Mouse (Mus musculus): ENCODE results near the gene Fam168b. TPM values are rescaled to one million over a fixed set of nuclear protein-coding genes. Genes with fewer than 3 reads are reported as not detected.
A peak's percentile ranks its signal among the peaks of the same experiment; 100 is the strongest.

Gene Fam168b
- total RNA-seq, 2 experiments from 2014 or later: 232 to 236 TPM

DNA sequence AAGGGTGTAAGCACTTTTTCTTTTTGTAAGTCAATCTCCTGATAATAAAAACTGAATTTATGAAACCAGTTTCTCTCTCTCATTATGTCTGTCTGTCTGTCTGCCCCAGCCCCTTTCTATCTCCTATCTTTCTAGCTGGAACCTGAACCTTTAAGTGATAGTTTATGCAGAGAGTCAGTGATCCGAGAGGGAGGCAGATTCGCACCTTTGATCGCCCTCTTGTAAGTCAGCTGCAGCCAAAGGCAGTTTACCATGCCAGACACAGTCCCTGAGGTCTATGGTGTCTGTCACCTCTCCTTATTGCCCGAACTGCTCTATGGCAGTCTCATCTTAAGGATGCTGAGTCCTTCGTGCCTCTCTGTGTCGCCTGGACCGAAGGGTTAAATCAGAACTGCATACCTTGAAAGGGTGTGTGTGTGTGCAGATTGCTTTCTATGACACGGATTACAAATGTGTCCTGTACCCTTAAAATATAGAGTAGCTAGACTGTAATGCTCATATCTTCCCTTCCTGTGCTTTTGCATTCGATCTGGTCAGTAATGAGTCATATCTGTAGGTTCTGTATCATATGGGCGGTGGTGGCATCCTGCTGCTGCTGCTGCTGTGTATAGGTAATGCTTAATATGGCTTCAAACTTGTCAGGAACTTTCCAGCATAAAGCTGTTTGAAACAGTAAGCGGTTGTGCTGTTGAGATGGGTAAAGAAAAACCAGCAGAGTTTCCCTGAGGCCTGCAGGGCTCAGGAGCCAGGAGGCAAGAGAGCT, 9.4 kb upstream of the Fam168b start:
- no peak for DNase-seq (ENCODE audit: extremely low spot score in 1 of 2, low spot score in 1 of 2)

DNA sequence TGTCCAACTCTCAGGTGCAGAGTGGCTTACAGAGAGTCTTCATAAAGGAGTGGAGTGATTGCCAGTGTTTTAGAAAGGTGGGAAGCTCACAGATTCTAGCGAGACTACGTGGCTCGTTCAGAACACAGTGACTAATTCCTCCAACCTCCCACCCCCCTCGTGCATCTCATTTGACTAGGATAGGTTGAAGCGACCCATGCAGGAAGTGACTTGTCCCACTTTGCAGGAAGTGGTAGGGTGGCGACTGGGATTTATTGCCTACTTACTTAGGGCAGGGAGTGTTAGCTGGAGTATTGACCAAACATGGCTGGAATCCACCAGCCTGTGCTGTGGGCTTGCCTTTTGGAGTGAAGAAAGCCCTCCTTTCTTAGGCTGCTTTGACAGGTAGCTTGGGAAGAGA, 8.7 kb upstream of the Fam168b start:
- no peak for DNase-seq (ENCODE audit: extremely low spot score in 1 of 2, low spot score in 1 of 2)

DNA sequence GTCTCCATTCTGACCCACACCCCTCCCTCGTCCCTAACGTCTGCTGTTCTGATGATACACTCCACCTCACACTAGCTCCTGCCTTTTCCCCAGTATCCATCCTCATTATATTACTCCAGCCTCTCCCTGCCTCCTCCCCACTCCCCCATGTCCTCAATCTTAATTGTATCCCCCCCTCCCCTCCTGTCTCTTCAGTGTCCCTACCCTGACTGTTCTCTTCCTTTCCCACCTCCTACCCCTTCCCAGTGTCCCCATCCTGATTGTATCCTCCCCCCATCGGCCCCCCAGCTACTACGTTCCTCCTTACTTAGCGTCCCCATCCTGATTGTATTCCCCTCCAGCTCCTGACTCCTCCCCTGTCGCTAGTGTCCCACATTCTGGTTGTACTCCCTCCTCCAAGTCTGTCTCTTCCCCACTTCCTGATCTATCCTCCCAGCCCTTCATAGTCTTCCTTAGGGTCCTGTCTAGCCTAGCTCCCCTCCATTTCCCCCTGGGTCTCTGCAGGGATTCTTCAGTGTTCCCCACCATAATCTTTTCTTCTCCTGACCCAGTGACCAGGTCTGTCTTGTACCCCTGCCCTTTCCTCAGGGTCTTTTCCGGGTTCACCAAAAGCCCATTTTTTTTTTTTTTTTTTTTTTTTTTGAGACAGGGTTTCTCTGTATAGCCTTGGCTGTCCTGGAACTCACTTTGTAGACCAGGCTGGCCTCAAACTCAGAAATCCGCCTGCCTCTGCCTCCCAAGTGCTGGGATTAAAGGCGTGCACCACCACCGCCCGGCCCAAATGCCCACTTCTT, 7.7 kb upstream of the Fam168b start:
- no peak for DNase-seq (ENCODE audit: extremely low spot score in 1 of 2, low spot score in 1 of 2)

DNA sequence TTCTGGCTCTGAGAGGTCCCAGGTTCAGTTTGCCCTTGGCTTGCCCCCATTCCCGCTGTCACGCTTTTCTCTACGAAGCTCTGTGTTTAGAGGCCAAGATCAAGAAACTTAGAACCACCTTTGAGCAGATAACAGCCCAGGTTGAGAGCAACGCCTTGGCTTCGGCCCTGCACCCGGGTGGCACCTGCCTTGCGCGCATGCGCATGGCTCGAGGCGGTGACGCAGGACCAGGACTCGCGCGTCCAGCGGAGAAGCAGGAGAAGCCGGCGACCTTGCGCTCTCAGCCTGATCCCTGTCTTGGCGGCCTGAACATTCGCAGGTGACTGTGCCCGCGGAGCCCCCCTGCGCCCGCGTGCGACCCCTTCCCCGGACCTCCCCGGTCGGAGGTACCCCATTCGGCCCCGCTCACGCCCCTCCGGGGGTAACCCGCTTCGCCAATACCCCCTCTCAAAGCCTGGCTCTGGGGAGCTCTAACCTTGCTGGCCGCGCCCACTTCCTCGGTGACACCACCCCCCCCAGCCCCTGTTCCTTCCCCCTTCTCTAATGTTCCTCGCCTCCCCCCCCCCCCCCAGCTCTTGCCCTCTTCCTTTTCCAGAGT, 7.0 kb upstream of the Fam168b start, which contains the start of gene Plekhb2:
TSS of gene Plekhb2 (plus strand) at position 232 of the 598 bp plus-strand sequence.
- DNase-seq (ENCODE audit: extremely low spot score in 1 of 2, low spot score in 1 of 2): peak; percentile 80 to 88

DNA sequence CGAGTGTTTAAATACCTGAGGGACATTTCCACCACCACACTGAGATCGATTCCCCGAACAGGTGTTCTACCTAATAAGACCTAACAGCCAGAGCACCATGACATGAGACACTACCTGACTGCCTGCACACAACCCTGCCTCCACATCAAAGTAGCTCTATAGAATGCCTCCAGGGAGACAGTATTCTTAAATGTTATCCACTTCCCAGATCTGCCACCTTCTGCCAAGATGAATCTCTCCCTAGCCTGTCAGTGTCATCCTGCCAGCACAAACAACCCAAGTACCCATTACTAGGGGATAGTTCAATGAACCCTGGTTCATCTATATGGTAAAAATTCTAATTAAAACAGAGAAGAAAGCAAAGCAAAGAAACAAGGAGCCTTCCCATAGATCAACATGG, 4.2 kb upstream of the Fam168b start:
- no peak for DNase-seq (ENCODE audit: extremely low spot score in 1 of 2, low spot score in 1 of 2)

DNA sequence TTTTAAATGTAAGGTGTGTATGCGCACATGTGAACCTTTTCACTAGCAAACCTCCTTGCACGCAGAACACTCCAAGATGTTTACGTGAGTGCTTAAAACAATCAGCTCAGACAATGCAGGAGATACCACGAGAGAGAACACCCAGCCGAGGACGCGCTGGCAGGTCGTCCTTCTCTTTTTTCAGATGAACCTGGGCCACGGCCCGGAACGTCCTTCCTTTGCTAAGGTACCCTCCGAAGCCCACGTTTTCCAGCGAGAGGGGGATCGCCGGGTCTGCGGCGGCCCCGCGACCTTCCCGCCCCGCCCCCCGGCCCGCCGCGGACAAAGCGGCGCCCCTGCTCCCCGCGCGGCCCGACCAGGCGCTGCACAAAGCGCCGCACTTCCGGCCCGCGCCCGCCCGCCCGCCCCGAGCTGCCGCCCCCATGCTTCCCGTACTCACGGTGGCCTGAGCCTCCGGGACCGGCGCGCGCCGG, 440 bp downstream of the Fam168b start:
- peak in 1 of 2 experiments; percentile 24 for DNase-seq (ENCODE audit: extremely low spot score in 1 of 2, low spot score in 1 of 2)

DNA sequence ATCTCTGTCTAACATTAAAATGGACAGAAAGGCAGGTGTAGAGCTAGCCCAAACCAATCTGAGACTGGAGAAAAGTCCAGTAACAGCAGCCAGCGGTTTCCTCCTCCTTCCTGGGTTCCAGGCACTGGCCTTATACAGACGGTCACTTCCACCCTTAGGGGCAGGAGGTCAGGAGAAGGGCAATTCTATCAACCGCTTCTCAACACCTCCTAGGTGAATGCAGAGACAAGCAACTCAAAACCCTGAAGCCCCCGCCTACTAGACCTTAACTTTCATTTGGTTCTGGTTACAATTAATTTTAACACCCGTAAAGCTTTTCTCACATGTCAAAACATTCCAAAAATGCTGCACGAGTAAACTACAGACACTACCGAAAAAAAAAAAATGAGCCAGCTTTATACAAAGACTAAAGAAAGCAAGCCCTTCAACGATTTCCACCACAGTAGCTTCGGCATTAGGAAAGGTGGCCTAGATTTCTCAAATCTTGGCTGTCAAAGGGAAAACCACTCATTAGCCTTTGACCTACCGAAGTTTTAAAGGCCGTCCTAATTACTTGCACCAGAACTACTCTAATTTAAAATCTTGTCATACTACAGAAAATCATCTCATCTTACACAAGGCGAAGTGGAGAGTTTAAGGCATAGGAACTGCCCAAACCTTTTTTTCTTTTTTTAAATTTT, 1.0 kb downstream of the Fam168b start:
- DNase-seq (ENCODE audit: extremely low spot score in 1 of 2, low spot score in 1 of 2): no peak

DNA sequence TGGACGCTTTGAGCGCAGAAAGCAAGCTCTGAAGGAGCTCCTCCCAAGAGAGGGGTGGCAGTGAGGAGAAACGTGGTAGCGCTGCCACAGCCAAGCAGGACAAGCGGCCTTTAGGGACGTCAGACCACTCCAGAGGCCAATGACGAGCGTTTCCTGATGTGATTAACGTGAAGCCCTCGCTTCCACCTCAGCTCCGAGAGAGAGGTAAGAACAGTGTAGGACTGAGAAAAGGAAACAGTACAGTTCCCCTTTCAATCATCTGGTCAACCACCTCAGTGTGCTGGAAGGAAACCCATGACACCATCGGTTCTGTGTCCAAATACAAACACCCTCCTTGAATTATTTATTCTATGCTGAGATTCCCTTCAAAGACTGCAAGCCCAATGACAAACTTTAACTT, 3.6 kb downstream of the Fam168b start:
- DNase-seq (ENCODE audit: extremely low spot score in 1 of 2, low spot score in 1 of 2): no peak

DNA sequence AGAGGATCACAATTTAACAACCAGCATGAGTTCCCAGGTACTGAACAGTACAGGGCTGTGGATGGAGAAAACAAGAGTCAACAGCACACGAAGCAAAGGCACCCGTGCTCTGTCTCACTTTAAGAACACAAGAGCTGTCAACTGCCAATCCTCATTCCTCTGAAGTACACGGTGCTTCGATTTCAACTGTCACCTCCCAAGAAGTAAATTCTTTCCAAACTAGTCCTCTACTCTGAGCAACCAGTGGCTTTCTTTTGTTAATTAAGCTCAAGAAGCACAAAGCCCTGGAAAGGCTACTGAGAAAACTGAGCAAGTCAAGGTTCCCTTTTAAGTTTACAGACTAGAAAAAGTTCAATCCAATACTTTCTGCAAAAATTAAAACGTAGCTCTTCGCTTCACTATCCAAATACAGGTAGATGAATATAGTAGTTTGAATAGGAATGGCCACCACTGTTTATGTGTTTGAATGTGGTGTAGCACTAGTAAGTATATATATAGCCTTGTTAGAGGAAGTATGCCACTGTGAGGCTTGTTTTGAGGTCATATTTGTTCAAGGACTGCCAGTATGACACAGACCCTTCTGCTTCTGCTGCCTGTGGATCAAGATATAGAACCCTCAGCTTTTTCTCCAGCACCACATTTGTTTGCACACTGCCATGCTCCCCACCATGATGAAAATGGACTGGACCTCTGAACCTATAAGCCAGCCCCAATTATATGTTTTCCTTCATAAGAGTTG, 4.7 kb downstream of the Fam168b start:
- DNase-seq (ENCODE audit: extremely low spot score in 1 of 2, low spot score in 1 of 2): no peak

DNA sequence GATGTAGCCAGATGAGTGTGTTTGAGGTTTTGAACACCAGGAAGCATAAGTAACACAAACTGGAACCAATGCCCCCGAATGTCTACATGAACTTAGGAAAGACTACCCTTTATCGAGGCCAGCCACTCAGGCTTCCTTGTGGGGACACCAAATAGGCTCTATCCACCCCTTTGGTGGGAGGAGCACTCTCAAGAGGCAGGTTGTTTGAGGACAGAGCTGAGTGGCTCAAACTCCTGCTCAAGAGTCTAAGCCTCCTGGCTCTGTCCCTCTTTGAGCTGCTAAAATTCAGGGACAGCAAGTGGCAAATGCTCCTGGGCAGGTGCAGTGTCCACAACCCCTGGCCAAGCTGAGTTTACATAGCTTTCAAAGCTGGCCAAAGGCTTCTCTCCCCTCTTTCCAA, 8.0 kb downstream of the Fam168b start:
- DNase-seq (ENCODE audit: extremely low spot score in 1 of 2, low spot score in 1 of 2): no peak

DNA sequence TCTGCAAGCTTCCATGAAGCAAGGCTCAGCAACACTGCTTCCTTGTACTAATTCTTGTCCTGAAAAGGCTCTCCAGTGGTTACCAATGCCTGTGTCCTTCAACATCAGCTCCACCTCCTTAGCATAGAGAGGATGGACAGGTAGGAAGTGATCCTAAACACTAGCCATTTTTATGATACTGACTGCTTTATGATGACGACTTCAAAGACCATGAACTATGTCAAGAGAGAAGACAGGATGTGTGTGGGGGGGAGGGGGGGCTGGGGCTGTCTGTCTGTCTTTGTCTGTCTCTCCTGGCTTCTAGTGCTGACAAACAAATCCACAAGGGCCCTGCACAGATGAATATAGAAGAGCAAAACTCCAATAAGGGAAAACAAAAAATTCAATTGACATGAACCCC, 11.5 kb downstream of the Fam168b start:
- no peak for DNase-seq (ENCODE audit: extremely low spot score in 1 of 2, low spot score in 1 of 2)

DNA sequence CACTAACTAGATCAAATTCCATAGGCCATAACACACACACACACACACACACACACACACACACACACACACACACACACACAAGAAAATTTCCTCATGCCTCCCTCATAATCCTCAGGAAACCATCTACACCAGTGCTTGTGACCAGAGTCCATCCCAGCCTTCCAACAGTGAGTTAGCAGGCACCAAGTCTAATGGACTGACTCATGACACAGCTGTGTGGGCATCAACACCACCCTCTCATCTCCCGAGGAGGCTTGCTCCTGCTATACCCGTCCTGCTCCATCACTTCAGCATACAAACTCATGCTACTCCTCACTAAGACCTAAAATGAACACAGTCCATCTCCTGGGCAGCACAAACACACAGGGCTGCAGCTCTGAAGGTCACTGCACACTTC, 11.9 kb downstream of the Fam168b start:
- DNase-seq (ENCODE audit: extremely low spot score in 1 of 2, low spot score in 1 of 2): no peak

DNA sequence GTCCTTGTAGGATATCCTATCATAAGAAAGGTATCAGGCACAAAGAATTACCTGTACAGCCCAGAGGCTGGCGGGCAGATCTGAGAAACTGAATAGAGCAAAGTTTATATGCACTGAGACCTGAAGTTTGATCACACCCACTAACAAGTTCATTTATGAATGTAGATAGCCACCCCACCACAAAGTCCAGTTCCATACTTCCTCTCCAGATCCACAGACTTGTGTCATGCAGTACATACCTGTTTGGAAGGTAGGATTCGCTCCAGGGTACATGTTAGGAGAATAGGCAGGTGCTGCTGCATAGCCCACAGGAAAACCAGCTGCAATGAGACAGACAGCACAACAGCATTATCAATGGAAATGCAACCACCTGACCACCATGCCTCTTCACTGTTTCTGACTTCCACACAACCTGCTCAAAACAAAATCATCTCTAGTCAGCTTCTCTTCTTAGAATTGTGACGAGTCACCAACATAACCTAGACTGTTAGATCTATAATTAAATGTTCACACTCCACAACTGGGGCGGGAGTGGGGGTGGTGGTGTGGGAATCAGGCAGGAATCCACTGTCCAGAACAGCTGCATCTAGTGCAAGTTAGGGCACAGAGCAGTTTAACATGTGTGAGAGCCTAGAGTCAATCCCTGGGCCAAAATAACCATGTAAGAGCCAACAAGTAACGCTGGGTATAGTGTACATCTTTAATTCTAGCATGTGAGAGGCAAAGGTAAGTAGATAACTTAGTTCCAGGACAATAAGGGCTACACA, 14.2 kb downstream of the Fam168b start:
- no peak for DNase-seq (ENCODE audit: extremely low spot score in 1 of 2, low spot score in 1 of 2)

DNA sequence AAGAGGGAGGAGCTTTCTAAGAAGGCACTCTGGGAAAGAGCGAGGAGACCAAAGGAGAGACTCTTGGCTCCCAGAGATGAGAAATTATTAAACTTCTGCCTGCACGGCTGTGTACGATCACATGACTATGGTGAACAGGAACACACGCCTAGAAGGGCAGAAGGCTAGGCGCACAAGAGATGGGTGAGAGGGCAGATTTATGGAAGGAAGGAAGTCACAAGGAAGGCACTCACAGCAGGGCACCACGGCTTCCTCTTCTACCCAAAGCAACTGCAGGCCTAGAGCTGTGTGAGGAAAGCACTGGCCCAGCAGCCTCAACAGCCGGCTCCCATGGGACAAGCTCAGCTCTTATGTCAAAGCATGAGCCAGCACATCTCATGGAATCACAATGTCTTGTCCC, 15.0 kb downstream of the Fam168b start:
- DNase-seq (ENCODE audit: extremely low spot score in 1 of 2, low spot score in 1 of 2): no peak

DNA sequence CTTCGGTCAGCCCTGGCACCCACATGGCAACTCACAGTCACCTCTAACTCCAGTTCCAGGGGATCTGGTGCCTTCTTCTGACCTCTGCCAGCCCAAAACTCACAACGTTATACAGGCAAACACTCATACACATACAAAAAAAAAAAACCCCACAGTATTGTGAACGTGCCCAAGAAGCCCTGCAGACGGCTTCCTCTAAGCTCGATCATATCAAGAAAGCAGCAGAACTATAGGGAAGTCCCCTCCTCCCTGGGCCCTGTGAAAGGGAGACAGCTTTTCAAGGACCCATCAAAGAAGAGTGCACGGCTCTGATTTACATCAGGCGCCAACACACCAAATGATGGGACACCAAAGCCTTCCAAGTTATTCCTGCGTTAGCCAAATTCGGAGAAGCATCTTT, 17.0 kb downstream of the Fam168b start:
- DNase-seq (ENCODE audit: extremely low spot score in 1 of 2, low spot score in 1 of 2): no peak

DNA sequence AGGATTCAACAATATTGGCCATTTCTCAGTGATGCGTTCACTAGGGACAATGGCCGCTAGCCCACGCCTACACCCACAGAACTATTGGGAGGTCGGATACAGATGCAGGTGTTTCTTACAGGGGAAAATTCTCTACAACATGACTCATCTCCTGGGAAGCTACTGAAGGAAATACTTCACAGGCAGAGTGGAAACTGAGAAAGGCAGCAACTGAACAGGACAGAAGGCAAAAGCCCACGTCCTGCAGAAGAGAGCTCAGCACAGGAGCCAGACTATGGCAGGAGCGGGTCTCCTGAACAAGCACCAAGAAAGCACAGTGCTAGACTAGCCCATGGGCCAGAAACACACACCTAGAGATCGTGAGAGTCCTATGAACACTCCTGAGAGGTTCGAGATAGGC, 18.7 kb downstream of the Fam168b start:
- no peak for DNase-seq (ENCODE audit: extremely low spot score in 1 of 2, low spot score in 1 of 2)

DNA sequence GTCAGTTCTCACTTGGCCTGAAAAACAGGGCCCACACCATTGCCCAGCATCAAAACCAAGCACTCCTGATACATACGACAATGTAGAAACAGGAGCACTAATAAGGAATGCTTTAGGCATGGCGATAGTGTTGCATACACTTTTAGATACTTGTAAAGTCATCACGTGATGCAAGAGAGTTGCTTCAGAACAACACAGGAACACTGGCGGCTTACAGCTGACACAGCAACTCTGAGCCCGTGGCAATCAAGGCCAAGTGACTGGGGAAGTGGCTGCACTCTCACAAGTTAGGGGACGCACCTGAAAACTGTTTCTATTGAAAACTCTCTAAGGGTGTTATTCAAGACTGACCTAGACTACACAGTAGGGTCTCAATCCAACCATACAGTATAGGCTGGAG, 19.5 kb downstream of the Fam168b start:
- no peak for DNase-seq (ENCODE audit: extremely low spot score in 1 of 2, low spot score in 1 of 2)

DNA sequence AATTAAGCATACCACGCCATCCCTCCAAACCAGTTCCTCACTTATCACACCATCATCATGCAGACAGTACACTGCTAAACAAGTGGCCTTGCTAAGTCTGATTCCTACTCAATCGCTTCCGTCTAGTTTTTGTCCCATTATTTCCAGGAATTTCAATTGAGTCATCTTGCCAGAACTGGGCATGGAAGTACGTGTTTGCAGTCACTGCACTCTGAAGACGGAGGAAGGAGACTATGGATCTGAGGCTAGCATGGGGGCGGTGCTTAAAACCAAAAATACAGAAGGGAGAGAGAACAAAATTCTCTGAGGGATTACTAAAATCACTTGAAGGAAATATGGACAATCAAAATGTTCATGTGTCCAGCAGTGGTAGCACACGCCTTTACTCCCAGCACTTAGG, 20.1 kb downstream of the Fam168b start:
- no peak for DNase-seq (ENCODE audit: extremely low spot score in 1 of 2, low spot score in 1 of 2)

DNA sequence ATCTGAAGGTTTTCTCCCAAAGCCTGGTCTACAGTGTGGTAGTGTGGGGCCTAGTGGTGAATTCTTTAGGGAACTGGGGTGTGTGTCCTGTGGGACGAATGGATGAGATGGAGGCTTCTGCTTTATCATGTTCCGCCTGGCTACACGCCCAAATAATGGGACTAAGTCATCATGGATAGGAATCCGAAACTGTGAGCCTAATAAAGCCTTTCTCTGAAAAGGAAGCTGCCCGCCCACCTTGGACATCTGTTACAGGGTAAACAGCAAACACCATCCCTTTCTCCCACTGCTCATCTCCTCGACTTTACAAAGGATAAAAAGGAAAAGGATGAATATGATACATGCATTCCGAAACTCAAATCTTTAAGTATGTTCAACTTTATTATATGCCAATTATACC, 20.9 kb downstream of the Fam168b start:
- DNase-seq (ENCODE audit: extremely low spot score in 1 of 2, low spot score in 1 of 2): no peak

Data from layer of hippocampus, postnatal 25 days (tissue).